9 mouse cellular contexts compared by ENCODE assay signal in genomic region chr3:128546416-128547327, GRCm38 (mm10).
DNase-seq lines count a peak whose midpoint lies in the region; ATAC-seq and TF ChIP-seq lines count a peak whose summit lies in the region.
"Had no signal": no experiment of that assay in that cellular context is flagged by ENCODE, and none has a peak within 500 bp of the region (broad histone marks: within the 10 kb centered on the region; RNA-seq: fewer than 3 reads in every experiment).

No protein-coding gene starts in this region.

- peak; percentile 66 for DNase-seq in intestine, embryonic 14.5 days (ENCODE audit: low spot score)
- DNase-seq in cerebellum, adult 9-10 months, result peak; percentile 2
- peak; percentile 62 to 80 for DNase-seq in frontal cortex, postnatal 36 days (ENCODE audit: low spot score in 2 of 2)
- peak; percentile 81 for DNase-seq in layer of hippocampus, adult 11-12 months (ENCODE audit: low spot score)
- DNase-seq in lung, postnatal 14 days, result peak; percentile 63
- DNase-seq in right cerebral cortex, postnatal 25 days, result peak; percentile 72

- H3K4me3 ChIP-seq in intestine, embryonic 14.5 days (ENCODE audit: low read depth, low read length), result no peak overlapping the region
- no peak overlapping the region for H3K4me3 ChIP-seq in intestine, postnatal 0 days (ENCODE audit: low read depth, low read length)
- H3K4me3 ChIP-seq: erythroblast, embryonic 14.5 days had no signal

- WGBS in intestine, embryonic 14.5 days, result 60% methylated on average over 9 of the region's 9 CpGs
- 55% methylated on average over 9 of the region's 9 CpGs for WGBS in intestine, postnatal 0 days

- TF ChIP-seq CTCF in intestine, postnatal 0 days (IDR thresholded peaks at IDR 0.05; ENCODE audit: low read depth), result no peak

- ATAC-seq in intestine, embryonic 14.5 days (replicated peaks; ENCODE audit: low FRiP score, low TSS enrichment, low read depth), result no peak
- ATAC-seq in intestine, postnatal 0 days, result no peak
- ATAC-seq in granulocyte monocyte progenitor cell, adult 5-6 weeks (replicated peaks; ENCODE audit: poor library complexity, severe bottlenecking), result no peak

- no peak overlapping the region for H3K9ac ChIP-seq in intestine, embryonic 14.5 days (ENCODE audit: low read length)
- H3K9ac ChIP-seq in intestine, postnatal 0 days (ENCODE audit: low read depth, low read length), result no peak overlapping the region

- no peaks in the 10 kb centered on the region for H3K9me3 ChIP-seq in intestine, embryonic 14.5 days (ENCODE audit: control insufficient read depth, low read length)
- no peaks in the 10 kb centered on the region for H3K9me3 ChIP-seq in intestine, postnatal 0 days (ENCODE audit: control insufficient read depth)

- H3K36me3 ChIP-seq in intestine, embryonic 14.5 days (ENCODE audit: control insufficient read depth, insufficient read depth, low read length), result no peaks in the 10 kb centered on the region
- H3K36me3 ChIP-seq in intestine, postnatal 0 days (ENCODE audit: control insufficient read depth, insufficient read depth), result no peaks in the 10 kb centered on the region

- no peaks in the 10 kb centered on the region for H3K27me3 ChIP-seq in intestine, embryonic 14.5 days (replicated peaks; ENCODE audit: control insufficient read depth, insufficient read depth, low read length)
- H3K27me3 ChIP-seq in intestine, postnatal 0 days (replicated peaks; ENCODE audit: control insufficient read depth, insufficient read depth, low read length), result no peaks in the 10 kb centered on the region

- no peak overlapping the region for H3K4me2 ChIP-seq in intestine, embryonic 14.5 days (ENCODE audit: low read length)
- no peak overlapping the region for H3K4me2 ChIP-seq in intestine, postnatal 0 days (replicated peaks; ENCODE audit: low read depth)

- H3K27ac ChIP-seq in intestine, embryonic 14.5 days (ENCODE audit: low read depth), result no peak overlapping the region
- H3K27ac ChIP-seq in intestine, postnatal 0 days (ENCODE audit: low read depth, low read length), result no peak overlapping the region

- no peaks in the 10 kb centered on the region; the same call in 1 of the 2 replicates for H3K4me1 ChIP-seq in intestine, embryonic 14.5 days (replicated peaks; ENCODE audit: control insufficient read depth, insufficient read depth, low read length)
- H3K4me1 ChIP-seq in intestine, postnatal 0 days (replicated peaks; ENCODE audit: control insufficient read depth, insufficient read depth, low read length), result no peaks in the 10 kb centered on the region

Comparison
In these comparisons a context has a peak if more than half of its experiments do, and no peak if none do; other contexts are left out.
1. DNase-seq: peak in every context shown above with its lines; median percentile 81 in layer of hippocampus, adult 11-12 months; 72 in right cerebral cortex, postnatal 25 days; 71 in frontal cortex, postnatal 36 days; 66 in intestine, embryonic 14.5 days; 63 in lung, postnatal 14 days; 2 in cerebellum, adult 9-10 months.